Mouse (Mus musculus): ENCODE results near the gene Serinc2.

Gene Serinc2

GRCm38 (mm10) chr4:130279105-130279504 lies at the start of gene Serinc2:
Gene Serinc2, minus strand, starts transcription at chr4:130279205.
- DNase-seq (ENCODE audit: extremely low spot score, low spot score) = no peak

GRCm38 (mm10) chr4:130327366-130327765 lies 48.4 kb upstream of the Serinc2 start:
- no peak for DNase-seq (ENCODE audit: extremely low spot score, low spot score)

- no peak for DNase-seq (ENCODE audit: extremely low spot score, low spot score)
These were observed 46.4 kb upstream of the Serinc2 start for GRCm38 (mm10) chr4:130325446-130325845.

- no peak for DNase-seq (ENCODE audit: extremely low spot score, low spot score)
These were observed 44.6 kb upstream of the Serinc2 start for GRCm38 (mm10) chr4:130323607-130324006.

- no peak for DNase-seq (ENCODE audit: extremely low spot score, low spot score)
These were observed 44.2 kb upstream of the Serinc2 start for GRCm38 (mm10) chr4:130323165-130323564.

GRCm38 (mm10) chr4:130322567-130322966 lies 43.6 kb upstream of the Serinc2 start:
- no peak for DNase-seq (ENCODE audit: extremely low spot score, low spot score)

GRCm38 (mm10) chr4:130321640-130322039 lies 42.6 kb upstream of the Serinc2 start:
- DNase-seq (ENCODE audit: extremely low spot score, low spot score) = no peak

- DNase-seq (ENCODE audit: extremely low spot score, low spot score) = no peak
These were observed 40.6 kb upstream of the Serinc2 start for GRCm38 (mm10) chr4:130319564-130319963.

- DNase-seq (ENCODE audit: extremely low spot score, low spot score) = no peak
These were observed 39.1 kb upstream of the Serinc2 start for GRCm38 (mm10) chr4:130318122-130318521.

GRCm38 (mm10) chr4:130316691-130317090 lies 37.7 kb upstream of the Serinc2 start:
- DNase-seq (ENCODE audit: extremely low spot score, low spot score) = no peak

- DNase-seq (ENCODE audit: extremely low spot score, low spot score) = no peak
These were observed 36.9 kb upstream of the Serinc2 start for GRCm38 (mm10) chr4:130315771-130316527.

GRCm38 (mm10) chr4:130313552-130313951 lies 34.5 kb upstream of the Serinc2 start:
- DNase-seq (ENCODE audit: extremely low spot score, low spot score) = no peak

- no peak for DNase-seq (ENCODE audit: extremely low spot score, low spot score)
These were observed 33.5 kb upstream of the Serinc2 start for GRCm38 (mm10) chr4:130312526-130312925.

- no peak for DNase-seq (ENCODE audit: extremely low spot score, low spot score)
These were observed 30.2 kb upstream of the Serinc2 start for GRCm38 (mm10) chr4:130309254-130309653.

GRCm38 (mm10) chr4:130308231-130309081 lies 29.5 kb upstream of the Serinc2 start, which contains the start of the genes Fabp3 and Gm10570:
Gene Fabp3, plus strand, starts transcription at chr4:130308595.
Gene Gm10570, minus strand, starts transcription at chr4:130308674.
- DNase-seq (ENCODE audit: extremely low spot score, low spot score) = peak; percentile 60

- peak; percentile 73 for DNase-seq (ENCODE audit: extremely low spot score, low spot score)
These were observed 28.8 kb upstream of the Serinc2 start for GRCm38 (mm10) chr4:130307851-130308230.

GRCm38 (mm10) chr4:130306796-130307630 lies 28.0 kb upstream of the Serinc2 start:
- DNase-seq (ENCODE audit: extremely low spot score, low spot score) = no peak

GRCm38 (mm10) chr4:130304746-130305145 lies 25.7 kb upstream of the Serinc2 start:
- DNase-seq (ENCODE audit: extremely low spot score, low spot score) = no peak

- DNase-seq (ENCODE audit: extremely low spot score, low spot score) = no peak
These were observed 23.4 kb upstream of the Serinc2 start for GRCm38 (mm10) chr4:130302285-130302870.

- no peak for DNase-seq (ENCODE audit: extremely low spot score, low spot score)
These were observed 20.6 kb upstream of the Serinc2 start for GRCm38 (mm10) chr4:130299629-130300018.

Measured in neural tube, embryonic 10.5 days (tissue).